ENCODE assay signal across 12 mouse cellular contexts in the genomic region with DNA sequence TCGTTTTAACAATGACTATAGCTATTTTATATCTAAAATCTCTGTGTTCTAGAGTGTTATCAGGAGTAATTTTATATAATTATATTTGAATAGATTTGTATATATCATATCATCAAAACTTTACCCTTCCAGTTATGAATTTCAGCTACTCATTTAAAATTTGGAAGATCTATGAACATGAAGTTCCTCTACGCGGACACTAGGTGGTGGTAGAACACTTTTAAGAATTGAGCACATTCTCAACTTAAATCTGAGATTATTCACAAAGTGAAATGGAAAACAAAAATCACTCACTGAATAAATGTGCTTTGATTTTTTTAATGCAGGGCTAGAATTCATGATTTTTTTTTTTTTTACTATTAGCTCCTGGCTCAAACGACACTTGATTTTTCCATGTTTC.
DNase-seq lines count a peak whose midpoint lies in the region; ATAC-seq and TF ChIP-seq lines count a peak whose summit lies in the region.
"Had no signal": no experiment of that assay in that cellular context is flagged by ENCODE, and none has a peak within 500 bp of the region (broad histone marks: within the 10 kb centered on the region; RNA-seq: fewer than 3 reads in every experiment).

No protein-coding gene starts in this region.

- H3K27ac ChIP-seq in intestine, postnatal 0 days (ENCODE audit: low read depth, low read length) = no peak overlapping the region
- no peak overlapping the region for H3K27ac ChIP-seq in intestine, embryonic 15.5 days
- H3K27ac ChIP-seq: embryonic facial prominence, embryonic 15.5 days; liver, embryonic 13.5 days had no signal

- H3K4me3 ChIP-seq in intestine, postnatal 0 days (ENCODE audit: low read depth, low read length) = no peak overlapping the region
- H3K4me3 ChIP-seq in intestine, embryonic 15.5 days (replicated peaks) = no peak overlapping the region
- H3K4me3 ChIP-seq: embryonic facial prominence, embryonic 15.5 days; heart, embryonic 12.5 days; liver, embryonic 13.5 days had no signal

- peak; percentile 70 for TF ChIP-seq CTCF in intestine, postnatal 0 days (IDR thresholded peaks at IDR 0.05; ENCODE audit: low read depth)
- peak; percentile 44 for TF ChIP-seq CTCF in Patski (IDR thresholded peaks at IDR 0.05)

- DNase-seq in ES-CJ7 (ENCODE audit: low read depth, low spot score) = peak; percentile 9
- DNase-seq in Patski (ENCODE audit: low read depth, low spot score) = no peak
- peak; percentile 33 for DNase-seq in induced T-regulatory cell, adult 2 months (ENCODE audit: low read depth)
- DNase-seq in testis, postnatal 14 days (ENCODE audit: low spot score) = no peak
- DNase-seq in lung, postnatal 36 days = no peak
- DNase-seq: kidney, postnatal 14 days; liver, embryonic 13.5 days; thymus, postnatal 4 days had no signal

- no peak overlapping the region for H3K9ac ChIP-seq in intestine, postnatal 0 days (ENCODE audit: low read depth, low read length)
- H3K9ac ChIP-seq in intestine, embryonic 15.5 days = no peak overlapping the region
- H3K9ac ChIP-seq: embryonic facial prominence, embryonic 15.5 days; heart, embryonic 12.5 days; liver, embryonic 13.5 days had no signal

- no peaks in the 10 kb centered on the region for H3K9me3 ChIP-seq in intestine, postnatal 0 days (ENCODE audit: control insufficient read depth)
- no peaks in the 10 kb centered on the region for H3K9me3 ChIP-seq in intestine, embryonic 15.5 days
- H3K9me3 ChIP-seq: embryonic facial prominence, embryonic 15.5 days; heart, embryonic 12.5 days; liver, embryonic 13.5 days had no signal

- CTCF ChIA-PET in Patski (lab: Charles Lee) = interaction anchor here (0.7 to 2.0 kb wide), 7 partner anchors 10 to 1922 kb away, joined by 3 to 5 read pairs (median 3); no protein-coding TSS in a partner anchor

- 34% methylated on average over 4 of the region's 4 CpGs for WGBS in intestine, postnatal 0 days
- 28% methylated on average over 4 of the region's 4 CpGs for WGBS in intestine, embryonic 15.5 days

- in situ Hi-C loops in Patski (cut with MboI; ENCODE audit: low pct_unique_long_range_greater_than_20kb) = no loop called here

- H3K4me2 ChIP-seq in intestine, postnatal 0 days (replicated peaks; ENCODE audit: low read depth) = no peak overlapping the region
- H3K4me2 ChIP-seq in intestine, embryonic 15.5 days (replicated peaks) = no peak overlapping the region
- H3K4me2 ChIP-seq: embryonic facial prominence, embryonic 15.5 days; heart, embryonic 12.5 days; liver, embryonic 13.5 days had no signal

- ATAC-seq in intestine, postnatal 0 days = no peak
- ATAC-seq in intestine, embryonic 15.5 days = no peak
- no peak for ATAC-seq in Patski

- H3K27me3 ChIP-seq in intestine, postnatal 0 days (replicated peaks; ENCODE audit: control insufficient read depth, insufficient read depth, low read length) = no peaks in the 10 kb centered on the region
- no peaks in the 10 kb centered on the region for H3K27me3 ChIP-seq in intestine, embryonic 15.5 days (replicated peaks)
- peaks cover 6% of the 10 kb centered on the region for H3K27me3 ChIP-seq in Patski
- H3K27me3 ChIP-seq: embryonic facial prominence, embryonic 15.5 days; heart, embryonic 12.5 days; liver, embryonic 13.5 days had no signal

- POLR2A ChIA-PET in Patski (lab: Charles Lee) = no interaction called here

- H3K4me1 ChIP-seq in intestine, postnatal 0 days (replicated peaks; ENCODE audit: control insufficient read depth, insufficient read depth, low read length) = no peaks in the 10 kb centered on the region
- no peaks in the 10 kb centered on the region for H3K4me1 ChIP-seq in intestine, embryonic 15.5 days (replicated peaks)
- H3K4me1 ChIP-seq: embryonic facial prominence, embryonic 15.5 days; heart, embryonic 12.5 days; liver, embryonic 13.5 days had no signal

- H3K36me3 ChIP-seq in intestine, postnatal 0 days (ENCODE audit: control insufficient read depth, insufficient read depth) = no peaks in the 10 kb centered on the region
- H3K36me3 ChIP-seq in intestine, embryonic 15.5 days = no peaks in the 10 kb centered on the region
- H3K36me3 ChIP-seq: embryonic facial prominence, embryonic 15.5 days; heart, embryonic 12.5 days; liver, embryonic 13.5 days had no signal

Comparison
In these comparisons a context has a peak if more than half of its experiments do, and no peak if none do; other contexts are left out.
1. DNase-seq: peak in ES-CJ7 (single experiment) and induced T-regulatory cell, adult 2 months (single experiment); none in Patski (single experiment), testis, postnatal 14 days (single experiment) and lung, postnatal 36 days (single experiment).